Mouse (Mus musculus): Measurements from ENCODE around the gene Pon1.

- TF ChIP-seq CTCF (IDR thresholded peaks at IDR 0.05; ENCODE audit: low read depth, low read length) (no peak), POLR2A (IDR thresholded peaks at IDR 0.05; ENCODE audit: extremely low read depth, insufficient read depth, low read length) (no peak)
Observed at GRCm38 (mm10) chr6:5155313-5155927, 38.3 kb downstream of the Pon1 start.
